Mouse (Mus musculus) heart, postnatal 0 days (tissue): ENCODE measurements around the gene BC049352. TPM values are rescaled to one million over a fixed set of nuclear protein-coding genes. Genes with fewer than 3 reads are reported as not detected.

Experiments
- ATAC-seq: fragments of 200-750 bp; cut with Nextera tagmentation; 2 replicates; pipeline ENCODE4 v1.8.0; 2017; ENCODE audit warnings: low read depth, moderate number of reproducible peaks, moderate library complexity; ENCODE audit not compliant: insufficient read depth
- DNase-seq: peaks from one replicate; pipeline ENCODE4 v3.0.0-alpha.2; 2016; ENCODE audit warnings: low spot score
- H3K27ac ChIP-seq: fragments of 300-500 bp; sonication (generic); 2 replicates; pipeline ENCODE4 v1.5.1; 2014; ENCODE audit warnings: low read depth, mild to moderate bottlenecking
- H3K27me3 ChIP-seq: fragments of 300-500 bp; sonication (generic); 2 replicates; pipeline ENCODE4 v1.6.1; 2014; ENCODE audit warnings: low read length, mixed read lengths; ENCODE audit not compliant: control insufficient read depth, insufficient read depth
- H3K36me3 ChIP-seq: fragments of 300-500 bp; sonication (generic); replicated peaks from 2 replicates; pipeline ENCODE4 v1.6.1; 2014; ENCODE audit warnings: low read length, mixed read lengths; ENCODE audit not compliant: control insufficient read depth, insufficient read depth
- H3K4me1 ChIP-seq: fragments of 300-500 bp; sonication (generic); 2 replicates; pipeline ENCODE4 v1.6.1; 2014; ENCODE audit warnings: antibody characterized with exemption; ENCODE audit not compliant: control insufficient read depth, insufficient read depth
- H3K4me2 ChIP-seq: fragments of 300-500 bp; sonication (generic); 2 replicates; pipeline ENCODE4 v1.6.1; 2014; ENCODE audit warnings: low read depth, mild to moderate bottlenecking, low read length, moderate library complexity
- H3K4me3 ChIP-seq: fragments of 300-500 bp; sonication (generic); 2 replicates; pipeline ENCODE4 v1.5.1; 2014; ENCODE audit warnings: low read depth, low read length
- H3K9ac ChIP-seq: fragments of 300-500 bp; sonication (generic); replicated peaks from 2 replicates; pipeline ENCODE4 v1.6.1; 2014; ENCODE audit warnings: low read depth, low read length, mixed read lengths
- H3K9me3 ChIP-seq: fragments of 300-500 bp; sonication (generic); replicated peaks from 2 replicates; pipeline ENCODE4 v1.6.1; 2016; ENCODE audit warnings: low read length; ENCODE audit not compliant: control insufficient read depth
- CTCF ChIP-seq: IDR thresholded peaks from 2 replicates; pipeline ENCODE4 v1.5.1; 2016; ENCODE audit warnings: antibody characterized with exemption, control low read depth, low read depth
- EP300 ChIP-seq: IDR thresholded peaks from 2 replicates; pipeline ENCODE4 v1.6.1; 2016; ENCODE audit warnings: antibody characterized with exemption, low read depth
- WGBS: fragments of 180-500 bp; shearing (Covaris S2); extraction: QIAGEN DNeasy Blood & Tissue Kit; methylation state at CpG from one replicate; pipeline ENCODE4 v1.1.7; 2014; 5-methylcytosine and 5-hydroxymethylcytosine counted together
- polyA plus RNA-seq: library from polyadenylated mRNA; unstranded; fragments of >200 nt; fragmentation: Nextera tagmentation; extraction: Ambion mirVana; gene quantifications from 2 replicates; pipeline ENCODE4 v1.2.1, GENCODE M21; 2015
- total RNA-seq: library from RNA; depleted of rRNA; stranded (reverse); fragments of >200 nt; gene quantifications from 2 replicates; pipeline ENCODE4 v1.2.3, GENCODE M21; 2014; ENCODE audit warnings: low replicate concordance

BC049352 gene
- total and polyA plus RNA-seq, 2 experiments from 2014 or later = not detected

GRCm38 (mm10) chr9:45251990-45252389 lies 70.2 kb downstream of the BC049352 start:
- WGBS = 55% methylated on average over 4 of the region's 4 CpGs
- H3K9me3 ChIP-seq = no peaks in the 10 kb centered on the region
- no peaks in the 10 kb centered on the region for H3K36me3 ChIP-seq
- TF ChIP-seq CTCF (no peak), EP300 (no peak)
- H3K9ac ChIP-seq = no peak overlapping the region
- no peak overlapping the region for H3K4me2 ChIP-seq
- ATAC-seq = no peak
- H3K4me1 ChIP-seq = no peaks in the 10 kb centered on the region
- H3K27ac ChIP-seq = no peak overlapping the region
- DNase-seq = no peak
- H3K27me3 ChIP-seq = peaks cover 7% of the 10 kb centered on the region; the same call in 1 of the 2 replicates
- H3K4me3 ChIP-seq = no peak overlapping the region

- no peak for ATAC-seq
- no peak overlapping the region for H3K4me3 ChIP-seq
- 52% methylated on average over 6 of the region's 6 CpGs for WGBS
Measured at GRCm38 (mm10) chr9:45252395-45252794, 70.6 kb downstream of the BC049352 start.

GRCm38 (mm10) chr9:45254021-45254420 lies 72.2 kb downstream of the BC049352 start:
- H3K27ac ChIP-seq = no peak overlapping the region
- 47% methylated on average over 6 of the region's 6 CpGs for WGBS
- H3K4me3 ChIP-seq = no peak overlapping the region
- H3K4me2 ChIP-seq = no peak overlapping the region
- no peaks in the 10 kb centered on the region for H3K4me1 ChIP-seq
- H3K27me3 ChIP-seq = peaks cover 7% of the 10 kb centered on the region; the same call in 1 of the 2 replicates
- ATAC-seq (no peak), DNase-seq (no peak)
- H3K9ac ChIP-seq = no peak overlapping the region
- H3K36me3 ChIP-seq = no peaks in the 10 kb centered on the region
- H3K9me3 ChIP-seq = no peaks in the 10 kb centered on the region
- TF ChIP-seq EP300 (no peak), CTCF (no peak)

More at GRCm38 (mm10) chr9:45252395-45252794, 70.6 kb downstream of the BC049352 start:
- Histone ChIP-seq H3K27me3 (peaks cover 7% of the 10 kb centered on the region; the same call in 1 of the 2 replicates), H3K9me3 (no peaks in the 10 kb centered on the region), H3K36me3 (no peaks in the 10 kb centered on the region), H3K4me2 (no peak overlapping the region), H3K9ac (no peak overlapping the region), H3K4me1 (no peaks in the 10 kb centered on the region), H3K27ac (no peak overlapping the region)
- no peak for TF ChIP-seq CTCF
- no peak for TF ChIP-seq EP300
- no peak for DNase-seq

- peaks cover 7% of the 10 kb centered on the region; the same call in 1 of the 2 replicates for H3K27me3 ChIP-seq
- 46% methylated on average over 4 of the region's 4 CpGs for WGBS
- H3K4me2 ChIP-seq = no peak overlapping the region
- DNase-seq (no peak), ATAC-seq (no peak)
- TF ChIP-seq EP300 (no peak), CTCF (no peak)
- H3K36me3 ChIP-seq = no peaks in the 10 kb centered on the region
- H3K9ac ChIP-seq = no peak overlapping the region
- H3K4me3 ChIP-seq = no peak overlapping the region
- no peaks in the 10 kb centered on the region for H3K4me1 ChIP-seq
- no peak overlapping the region for H3K27ac ChIP-seq
- no peaks in the 10 kb centered on the region for H3K9me3 ChIP-seq
Measured at GRCm38 (mm10) chr9:45254605-45255004, 72.8 kb downstream of the BC049352 start.

- Histone ChIP-seq H3K9ac (no peak overlapping the region), H3K27ac (no peak overlapping the region), H3K4me1 (no peaks in the 10 kb centered on the region), H3K4me2 (no peak overlapping the region), H3K36me3 (no peaks in the 10 kb centered on the region), H3K4me3 (no peak overlapping the region), H3K27me3 (peaks cover 7% of the 10 kb centered on the region; the same call in 1 of the 2 replicates), H3K9me3 (no peaks in the 10 kb centered on the region)
- no peak for TF ChIP-seq CTCF
- no peak for TF ChIP-seq EP300
- 88% methylated on average over 4 of the region's 4 CpGs for WGBS
- no peak for ATAC-seq
- DNase-seq = no peak
Measured at GRCm38 (mm10) chr9:45255431-45255830, 73.6 kb downstream of the BC049352 start.

GRCm38 (mm10) chr9:45255967-45256366 lies 74.2 kb downstream of the BC049352 start:
- no peaks in the 10 kb centered on the region for H3K9me3 ChIP-seq
- H3K9ac ChIP-seq = no peak overlapping the region
- no peak for TF ChIP-seq CTCF
- no peak for TF ChIP-seq EP300
- 77% methylated on average over 5 of the region's 5 CpGs for WGBS
- no peaks in the 10 kb centered on the region for H3K4me1 ChIP-seq
- H3K4me2 ChIP-seq = no peak overlapping the region
- DNase-seq (no peak), ATAC-seq (no peak)
- H3K27me3 ChIP-seq = peaks cover 7% of the 10 kb centered on the region; the same call in 1 of the 2 replicates
- no peaks in the 10 kb centered on the region for H3K36me3 ChIP-seq
- H3K4me3 ChIP-seq = no peak overlapping the region
- no peak overlapping the region for H3K27ac ChIP-seq
